Mouse (Mus musculus) embryonic facial prominence, embryonic 11.5 days (tissue): ENCODE measurements around the gene Patl2. TPM values are rescaled to one million over a fixed set of nuclear protein-coding genes. Genes with fewer than 3 reads are reported as not detected.
A peak's percentile ranks its signal among the peaks of the same experiment; 100 is the strongest.

ENCODE experiments used
- ATAC-seq: fragments of 200-750 bp; cut with Nextera tagmentation; replicated peaks from 2 replicates; pipeline ENCODE4 v1.8.0; 2017; ENCODE audit warnings: low read depth; ENCODE audit not compliant: insufficient number of reproducible peaks, low FRiP score, low TSS enrichment
- DNase-seq: peaks from one replicate; pipeline ENCODE4 v3.0.0-alpha.2; 2015; ENCODE audit warnings: low spot score
- H3K27ac ChIP-seq: fragments of 300-500 bp; sonication (generic); replicated peaks from 2 replicates; pipeline ENCODE4 v1.5.1; 2014; ENCODE audit warnings: mild to moderate bottlenecking, low read depth, low read length, control low read depth
- H3K27me3 ChIP-seq: fragments of 300-500 bp; sonication (generic); 2 replicates; pipeline ENCODE4 v1.6.1; 2014; ENCODE audit warnings: mild to moderate bottlenecking, low read length, moderate library complexity, mixed read lengths; ENCODE audit not compliant: control insufficient read depth, insufficient read depth
- H3K36me3 ChIP-seq: fragments of 300-500 bp; sonication (generic); replicated peaks from 2 replicates; pipeline ENCODE4 v1.6.1; 2014; ENCODE audit warnings: low read depth, mild to moderate bottlenecking, low read length, moderate library complexity, mixed read lengths; ENCODE audit not compliant: control insufficient read depth, insufficient read depth
- H3K4me1 ChIP-seq: fragments of 300-500 bp; sonication (generic); 2 replicates; pipeline ENCODE4 v1.6.1; 2014; ENCODE audit warnings: low read length, mixed read lengths; ENCODE audit not compliant: control insufficient read depth, insufficient read depth
- H3K4me2 ChIP-seq: fragments of 300-500 bp; sonication (generic); 2 replicates; pipeline ENCODE4 v1.6.1; 2014; ENCODE audit warnings: low read depth, mild to moderate bottlenecking, control low read depth, low read length, moderate library complexity
- H3K4me3 ChIP-seq: fragments of 300-500 bp; sonication (generic); 2 replicates; pipeline ENCODE4 v1.5.1; 2014; ENCODE audit warnings: low read depth, low read length, control low read depth
- H3K9ac ChIP-seq: fragments of 300-500 bp; sonication (generic); replicated peaks from 2 replicates; pipeline ENCODE4 v1.6.1; 2014; ENCODE audit warnings: mild to moderate bottlenecking, control low read depth, low read length
- H3K9me3 ChIP-seq: fragments of 300-500 bp; sonication (generic); replicated peaks from 2 replicates; pipeline ENCODE4 v1.6.1; 2016; ENCODE audit warnings: mild to moderate bottlenecking, low read length, inconsistent platforms, mixed read lengths; ENCODE audit not compliant: control insufficient read depth
- WGBS: fragments of 180-500 bp; shearing (Covaris S2); extraction: QIAGEN DNeasy Blood & Tissue Kit; methylation state at CpG from one replicate; pipeline ENCODE4 v1.1.7; 2014; 5-methylcytosine and 5-hydroxymethylcytosine counted together
- polyA plus RNA-seq: library from polyadenylated mRNA; unstranded; fragments of >200 nt; fragmentation: Nextera tagmentation; extraction: Ambion mirVana; gene quantifications from 2 replicates; pipeline ENCODE4 v1.2.1, GENCODE M21; 2014

The Patl2 gene
- polyA plus RNA-seq, 1 experiment from 2014 or later: 0.11 TPM

- no peaks in the 10 kb centered on the region for H3K36me3 ChIP-seq
- no peaks in the 10 kb centered on the region for H3K9me3 ChIP-seq
- no peak overlapping the region for H3K9ac ChIP-seq
- H3K27ac ChIP-seq: no peak overlapping the region
- no peak for DNase-seq
- no peaks in the 10 kb centered on the region for H3K4me1 ChIP-seq
- WGBS: 88% methylated on average over 2 of the region's 2 CpGs
- no peak overlapping the region for H3K4me2 ChIP-seq
- no peak overlapping the region for H3K4me3 ChIP-seq
- no peak for ATAC-seq
- H3K27me3 ChIP-seq: no peaks in the 10 kb centered on the region
Observed at GRCm38 (mm10) chr2:122132078-122132477, 53.9 kb downstream of the Patl2 start.

- DNase-seq (no peak), ATAC-seq (no peak)
- H3K9me3 ChIP-seq: no peaks in the 10 kb centered on the region
- H3K4me3 ChIP-seq: no peak overlapping the region
- WGBS: 92% methylated on average over 4 of the region's 4 CpGs
- no peaks in the 10 kb centered on the region for H3K36me3 ChIP-seq
- H3K4me2 ChIP-seq: no peak overlapping the region
- H3K4me1 ChIP-seq: no peaks in the 10 kb centered on the region; the same call in 1 of the 2 replicates
- no peak overlapping the region for H3K9ac ChIP-seq
- H3K27me3 ChIP-seq: no peaks in the 10 kb centered on the region
- H3K27ac ChIP-seq: no peak overlapping the region
Observed at GRCm38 (mm10) chr2:122127635-122128034, 58.4 kb downstream of the Patl2 start.

GRCm38 (mm10) chr2:122126765-122127347, 59.1 kb downstream of the Patl2 start:
- Histone ChIP-seq H3K27me3 (no peaks in the 10 kb centered on the region), H3K9me3 (no peaks in the 10 kb centered on the region), H3K4me1 (no peaks in the 10 kb centered on the region; the same call in 1 of the 2 replicates), H3K27ac (no peak overlapping the region), H3K9ac (no peak overlapping the region), H3K4me2 (no peak overlapping the region), H3K4me3 (no peak overlapping the region), H3K36me3 (no peaks in the 10 kb centered on the region)
- DNase-seq (no peak), ATAC-seq (no peak)
- WGBS: 46% methylated on average over 5 of the region's 5 CpGs

GRCm38 (mm10) chr2:122125680-122126572, 60.1 kb downstream of the Patl2 start:
- H3K36me3 ChIP-seq: no peaks in the 10 kb centered on the region
- no peak overlapping the region for H3K4me3 ChIP-seq
- no peaks in the 10 kb centered on the region; the same call in 1 of the 2 replicates for H3K4me1 ChIP-seq
- H3K9me3 ChIP-seq: no peaks in the 10 kb centered on the region
- WGBS: 46% methylated on average over 12 of the region's 12 CpGs
- no peak overlapping the region for H3K27ac ChIP-seq
- no peak overlapping the region for H3K4me2 ChIP-seq
- DNase-seq (no peak), ATAC-seq (no peak)
- H3K9ac ChIP-seq: no peak overlapping the region
- no peaks in the 10 kb centered on the region for H3K27me3 ChIP-seq

- Histone ChIP-seq H3K27ac (peak within 1 kb of the TSS; percentile 96), H3K9ac (peak within 1 kb of the TSS; percentile 93), H3K9me3 (no peaks in the 10 kb centered on the region), H3K4me3 (peak within 1 kb of the TSS; percentile 73), H3K36me3 (no peaks in the 10 kb centered on the region), H3K27me3 (no peaks in the 10 kb centered on the region), H3K4me2 (peak within 1 kb of the TSS; percentile 52), H3K4me1 (no peaks in the 10 kb centered on the region)
- WGBS: under 1% methylated on average over 47 of the region's 47 CpGs
- DNase-seq: peak; percentile 98
- ATAC-seq: peak; percentile 99
Observed at GRCm38 (mm10) chr2:122117961-122118958, 67.7 kb downstream of the Patl2 start, which contains the start of gene Spg11. TSS of gene Spg11 (minus strand) at chr2:122118386.

GRCm38 (mm10) chr2:122116888-122117287, 69.1 kb downstream of the Patl2 start:
- no peak overlapping the region for H3K4me2 ChIP-seq
- 91% methylated on average over 2 of the region's 2 CpGs for WGBS
- H3K27me3 ChIP-seq: no peaks in the 10 kb centered on the region
- no peaks in the 10 kb centered on the region for H3K9me3 ChIP-seq
- no peak overlapping the region; the same call in 1 of the 2 replicates for H3K4me3 ChIP-seq
- no peaks in the 10 kb centered on the region for H3K4me1 ChIP-seq
- no peaks in the 10 kb centered on the region for H3K36me3 ChIP-seq
- H3K9ac ChIP-seq: no peak overlapping the region
- ATAC-seq (no peak), DNase-seq (no peak)
- H3K27ac ChIP-seq: no peak overlapping the region

GRCm38 (mm10) chr2:122109714-122110113, 76.3 kb downstream of the Patl2 start:
- Histone ChIP-seq H3K9ac (no peak overlapping the region), H3K4me2 (no peak overlapping the region), H3K9me3 (no peaks in the 10 kb centered on the region), H3K27me3 (no peaks in the 10 kb centered on the region), H3K4me3 (no peak overlapping the region), H3K27ac (no peak overlapping the region), H3K36me3 (peaks cover 2% of the 10 kb centered on the region; the same call in 1 of the 2 replicates), H3K4me1 (no peaks in the 10 kb centered on the region)
- no peak for DNase-seq
- no peak for ATAC-seq
- WGBS: 82% methylated on average over 4 of the region's 4 CpGs
